Mouse (Mus musculus) T-helper 17 cell (primary cell): Measurements from ENCODE around the gene Slc9a9.

Experiments used
- in situ Hi-C, 2 experiments: fragments of 300-600 bp; cut with MboI, MseI; formaldehyde crosslinking; loops; 1 replicate in 1 of 2; 2 replicates in 1 of 2; pipeline ENCODE4 v1.15.1; 2025; ENCODE audit warnings: high pct_unique_total_duplicates in 2 of 2

Gene Slc9a9

DNA sequence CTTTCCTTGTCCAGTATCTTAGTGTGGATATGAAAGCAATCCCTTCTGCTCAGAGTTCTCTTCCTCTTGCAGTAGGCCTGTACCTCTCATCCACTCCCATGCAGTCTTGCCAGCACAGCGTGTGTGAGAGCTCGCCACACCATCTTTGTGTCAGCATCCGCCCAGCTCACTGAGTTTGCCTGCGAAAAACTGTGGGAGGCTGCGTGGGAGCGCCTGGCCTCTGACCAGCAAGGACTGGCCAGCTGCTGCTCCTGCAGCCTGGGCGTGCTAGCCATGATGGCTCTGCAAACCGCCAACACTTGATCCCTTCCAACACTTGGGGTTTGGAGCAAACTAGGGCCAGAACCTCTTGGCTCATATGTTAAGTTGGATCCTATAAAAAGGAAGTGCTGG lies 11.4 kb downstream of the Slc9a9 start:
- in situ Hi-C loops = loop anchor here in 1 of 2 experiments (25.0 kb wide), 1 partner anchor 144 kb away; the partner anchor contains the start of gene 1190002N15Rik

DNA sequence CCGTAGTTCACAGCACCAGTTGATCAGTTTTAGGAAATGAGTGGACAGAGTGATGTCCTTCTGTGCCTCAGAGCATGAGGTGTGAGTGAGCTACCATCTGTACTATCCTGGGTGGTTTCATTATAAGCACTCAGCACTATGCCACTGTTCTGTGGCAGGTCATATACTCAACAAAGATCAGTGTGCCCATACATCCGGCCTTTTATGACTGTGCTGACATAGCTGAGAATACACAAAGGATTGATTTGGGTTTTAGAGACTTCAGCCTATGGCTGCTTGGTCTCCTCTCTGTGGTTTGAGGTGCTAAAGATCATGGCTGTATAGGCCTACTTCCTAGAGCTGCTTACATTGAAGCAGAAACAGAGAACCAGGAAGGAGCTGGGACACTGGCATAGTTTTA lies 12.6 kb downstream of the Slc9a9 start:
- in situ Hi-C loops = loop anchor here in 1 of 2 experiments (25.0 kb wide), 1 partner anchor 145 kb away; the partner anchor contains the start of gene 1190002N15Rik

- in situ Hi-C loops = loop anchor here in 1 of 2 experiments (25.0 kb wide), 1 partner anchor 148 kb away; the partner anchor contains the start of gene 1190002N15Rik
Observed at GRCm38 (mm10) chr9:94685640-94686039, 15.9 kb downstream of the Slc9a9 start.

GRCm38 (mm10) chr9:94686380-94686779 lies 16.7 kb downstream of the Slc9a9 start:
- in situ Hi-C loops = loop anchor here in 1 of 2 experiments (25.0 kb wide), 1 partner anchor 149 kb away; the partner anchor contains the start of gene 1190002N15Rik

GRCm38 (mm10) chr9:94687203-94687859 lies 17.6 kb downstream of the Slc9a9 start:
- in situ Hi-C loops = loop anchor here in 1 of 2 experiments (25.0 kb wide), 1 partner anchor 150 kb away; the partner anchor contains the start of gene 1190002N15Rik

DNA sequence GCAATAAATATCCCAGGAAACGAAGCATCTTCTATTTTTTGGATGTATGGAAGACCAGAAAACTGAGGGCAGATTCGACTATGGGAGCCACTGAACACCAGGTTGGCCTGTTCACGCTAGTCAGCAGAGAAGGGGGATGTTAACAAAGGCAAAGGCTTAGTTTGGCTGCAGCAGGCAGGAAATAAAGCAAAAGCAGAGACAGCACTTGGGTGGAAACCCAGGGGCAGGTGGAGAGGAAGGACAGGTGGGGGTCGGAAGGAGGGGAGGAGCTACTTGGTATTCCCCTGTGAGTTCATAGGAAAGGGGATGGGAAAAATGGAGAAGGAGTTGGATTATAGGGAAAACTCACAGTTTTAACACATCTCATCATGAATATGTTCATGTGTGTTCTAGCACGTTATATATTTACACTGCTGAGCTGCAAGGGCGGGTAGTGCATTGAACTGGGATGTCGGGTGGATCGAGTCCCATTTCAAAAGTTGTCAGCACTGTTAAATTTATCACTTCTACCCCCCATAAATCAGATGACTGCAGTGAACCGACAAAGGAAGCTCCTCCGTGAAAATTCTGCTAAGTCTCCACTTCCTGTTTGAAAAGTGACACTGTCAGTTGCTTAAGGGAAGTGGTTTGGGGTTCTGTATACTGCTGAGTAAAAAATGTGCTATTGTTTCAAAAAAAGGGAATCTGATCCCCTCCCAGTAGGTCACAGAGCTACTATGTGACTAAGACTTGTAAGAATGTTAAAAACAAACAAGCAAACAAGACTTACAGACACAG lies 21.8 kb downstream of the Slc9a9 start:
- in situ Hi-C loops = loop anchor here in 1 of 2 experiments (25.0 kb wide), 1 partner anchor 154 kb away; the partner anchor contains the start of gene 1190002N15Rik

GRCm38 (mm10) chr9:94692122-94692521 lies 22.4 kb downstream of the Slc9a9 start:
- in situ Hi-C loops = loop anchor here in 1 of 2 experiments (25.0 kb wide), 1 partner anchor 155 kb away; the partner anchor contains the start of gene 1190002N15Rik

DNA sequence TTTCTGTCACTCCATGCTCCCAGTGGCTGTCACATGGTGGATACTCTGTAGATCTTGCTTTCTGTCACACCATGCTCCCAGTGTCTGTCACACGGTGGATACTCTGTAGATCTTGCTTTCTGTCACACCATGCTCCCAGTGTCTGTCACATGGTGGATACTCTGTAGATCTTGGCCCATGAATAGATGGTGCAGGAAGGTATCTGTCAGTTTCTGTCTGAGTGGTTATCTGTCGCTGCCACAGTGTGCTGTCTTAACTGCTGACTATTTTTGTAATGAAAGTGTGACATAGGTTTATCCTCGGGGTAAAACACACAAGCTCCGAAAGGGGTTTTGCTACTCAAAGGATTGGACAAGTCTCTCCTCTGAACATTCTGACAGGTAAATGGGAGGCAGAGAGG lies 24.5 kb downstream of the Slc9a9 start:
- in situ Hi-C loops = loop anchor here in 1 of 2 experiments (25.0 kb wide), 1 partner anchor 157 kb away; the partner anchor contains the start of gene 1190002N15Rik

GRCm38 (mm10) chr9:94694983-94695382 lies 25.3 kb downstream of the Slc9a9 start:
- in situ Hi-C loops = loop anchor here in 1 of 2 experiments (25.0 kb wide), 1 partner anchor 158 kb away; the partner anchor contains the start of gene 1190002N15Rik

- in situ Hi-C loops = loop anchor here in 1 of 2 experiments (25.0 kb wide), 1 partner anchor 159 kb away; the partner anchor contains the start of gene 1190002N15Rik
Observed at GRCm38 (mm10) chr9:94696539-94697079, 26.9 kb downstream of the Slc9a9 start.

- in situ Hi-C loops = loop anchor here in 1 of 2 experiments (25.0 kb wide), 1 partner anchor 161 kb away; the partner anchor contains the start of gene 1190002N15Rik
Observed at GRCm38 (mm10) chr9:94698175-94698574, 28.5 kb downstream of the Slc9a9 start.

GRCm38 (mm10) chr9:94700549-94700948 lies 30.8 kb downstream of the Slc9a9 start:
- in situ Hi-C loops = no loop called here

DNA sequence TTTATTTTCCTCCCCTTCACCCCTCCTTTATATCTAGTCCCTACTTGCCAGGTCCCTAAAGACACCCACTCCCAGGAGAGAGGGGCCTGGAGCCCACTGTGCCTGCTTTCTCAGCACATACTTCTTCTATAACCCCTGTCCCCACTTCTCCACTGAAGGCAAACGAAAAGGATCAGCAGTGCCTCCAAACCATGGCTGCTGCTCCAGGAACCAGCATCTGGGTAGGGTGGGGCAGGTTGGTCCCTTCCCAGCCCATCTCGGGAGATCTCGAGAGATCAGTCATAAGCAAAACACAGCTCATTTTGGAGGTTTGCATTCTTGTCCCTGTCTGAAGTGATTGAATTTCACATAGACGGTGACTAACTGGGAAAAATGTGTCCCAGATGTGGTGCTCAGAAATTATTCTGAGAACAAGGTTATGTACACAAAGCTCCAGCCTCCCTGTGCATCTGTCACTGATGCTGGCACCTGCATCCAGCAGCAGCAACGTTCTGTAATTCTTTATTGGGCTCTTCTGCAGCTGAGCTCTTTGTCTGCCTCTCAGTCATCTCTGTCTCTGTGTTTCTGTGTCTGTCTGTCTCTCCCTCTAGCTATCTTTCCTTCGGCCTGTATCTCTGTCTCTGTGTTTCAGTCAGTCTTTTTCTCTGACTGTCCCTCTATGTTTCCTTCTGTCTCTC lies 31.6 kb downstream of the Slc9a9 start:
- in situ Hi-C loops = no loop called here

- in situ Hi-C loops = no loop called here
Observed at GRCm38 (mm10) chr9:94701965-94702634, 32.4 kb downstream of the Slc9a9 start.

GRCm38 (mm10) chr9:94704986-94705757 lies 35.5 kb downstream of the Slc9a9 start:
- in situ Hi-C loops = no loop called here

- in situ Hi-C loops = no loop called here
Observed at GRCm38 (mm10) chr9:94705758-94706026, 36.0 kb downstream of the Slc9a9 start.

- in situ Hi-C loops = no loop called here
Observed at GRCm38 (mm10) chr9:94712084-94712483, 42.4 kb downstream of the Slc9a9 start.

- in situ Hi-C loops = no loop called here
Observed at GRCm38 (mm10) chr9:94716695-94717094, 47.0 kb downstream of the Slc9a9 start.

- in situ Hi-C loops = loop anchor here in 1 of 2 experiments (10.0 kb wide), 1 partner anchor 449 kb away; no protein-coding TSS in a partner anchor
Observed at GRCm38 (mm10) chr9:94723631-94724030, 53.9 kb downstream of the Slc9a9 start.

- in situ Hi-C loops = loop anchor here in 1 of 2 experiments (10.0 kb wide), 1 partner anchor 450 kb away; no protein-coding TSS in a partner anchor
Observed at GRCm38 (mm10) chr9:94725121-94725520, 55.4 kb downstream of the Slc9a9 start.
